Mouse (Mus musculus) liver, adult 2 months (tissue): ENCODE data around the gene Clip1. TPM values are rescaled to one million over a fixed set of nuclear protein-coding genes. Genes with fewer than 3 reads are reported as not detected.

ENCODE experiments used
- DNase-seq: peaks from one replicate; pipeline ENCODE4 v3.0.0-alpha.2; 2011; ENCODE audit warnings: low read depth, low spot score; ENCODE audit errors: extremely low read depth
- H3K27ac ChIP-seq: fragments of 200-500 bp; replicated peaks from 2 replicates; pipeline ENCODE4 v1.5.1; 2012; ENCODE audit warnings: low read depth, mild to moderate bottlenecking, control low read depth, inconsistent platforms, low read length; ENCODE audit not compliant: insufficient read depth
- H3K27me3 ChIP-seq: fragments of 200-500 bp; 2 replicates; pipeline ENCODE4 v1.6.1; 2012; ENCODE audit warnings: mild to moderate bottlenecking, moderate library complexity, low read length, inconsistent platforms; ENCODE audit not compliant: control insufficient read depth, insufficient read depth
- H3K36me3 ChIP-seq: fragments of 200-500 bp; 2 replicates; pipeline ENCODE4 v1.6.1; 2012; ENCODE audit warnings: low read length, inconsistent platforms; ENCODE audit not compliant: control insufficient read depth, insufficient read depth
- H3K4me1 ChIP-seq: fragments of 200-500 bp; 2 replicates; pipeline ENCODE4 v1.6.1; 2011; ENCODE audit warnings: low read length; ENCODE audit not compliant: control insufficient read depth, insufficient read depth
- H3K4me3 ChIP-seq: fragments of 200-500 bp; 2 replicates; pipeline ENCODE4 v1.5.1; 2011; ENCODE audit warnings: low read depth, mild to moderate bottlenecking, control low read depth, low read length, moderate library complexity; ENCODE audit not compliant: insufficient read depth
- H3K79me2 ChIP-seq: fragments of 200-500 bp; 2 replicates; pipeline ENCODE4 v1.6.1; 2012; ENCODE audit warnings: inconsistent platforms, mild to moderate bottlenecking, low read length, moderate library complexity; ENCODE audit not compliant: control insufficient read depth, insufficient read depth
- H3K9ac ChIP-seq: fragments of 200-500 bp; 2 replicates; pipeline ENCODE4 v1.6.1; 2012; ENCODE audit warnings: low read depth, mild to moderate bottlenecking, control low read depth, inconsistent platforms, low read length
- CTCF ChIP-seq: fragments of 200-500 bp; IDR thresholded peaks from 2 replicates; pipeline ENCODE4 v1.5.1; 2011; ENCODE audit warnings: low read depth, low read length, control low read depth
- POLR2A ChIP-seq: fragments of 200-500 bp; IDR thresholded peaks from 2 replicates; pipeline ENCODE4 v1.6.1; 2011; ENCODE audit warnings: low read length, control low read depth; ENCODE audit not compliant: insufficient read depth; ENCODE audit errors: extremely low read depth
- WGBS: fragments of 180-500 bp; shearing (Covaris S2); methylation state at CpG from one replicate; pipeline ENCODE4 v1.1.7; 2018; 5-methylcytosine and 5-hydroxymethylcytosine counted together
- polyA plus RNA-seq: library from polyadenylated mRNA; depleted of rRNA; stranded (reverse); fragments of >200 nt; gene quantifications from 2 replicates; pipeline ENCODE4 v1.2.3, GENCODE M21; 2012
- total RNA-seq: library from RNA; depleted of rRNA; stranded (reverse); fragments of >200 nt; gene quantifications from 2 replicates; pipeline ENCODE4 v1.2.3, GENCODE M21; 2014

Clip1 gene
- total and polyA plus RNA-seq, 2 experiments, result 11.8 to 25.2 TPM

- H3K36me3 ChIP-seq, result peaks cover 34% of the 10 kb centered on the region
- peaks cover 1% of the 10 kb centered on the region; the same call in 1 of the 2 replicates for H3K4me1 ChIP-seq
- H3K27me3 ChIP-seq, result no peaks in the 10 kb centered on the region
- TF ChIP-seq POLR2A, result no peak
- no peak for TF ChIP-seq CTCF
- no peak overlapping the region for H3K9ac ChIP-seq
- 96% methylated on average over 11 of the region's 11 CpGs for WGBS
- no peaks in the 10 kb centered on the region; the same call in 1 of the 2 replicates for H3K79me2 ChIP-seq
- DNase-seq, result no peak
- no peak overlapping the region for H3K27ac ChIP-seq
- no peak overlapping the region for H3K4me3 ChIP-seq
Measured at GRCm38 (mm10) chr5:123561128-123561527, 123.3 kb downstream of the Clip1 start.

- 96% methylated on average over 8 of the region's 8 CpGs for WGBS
- no peak overlapping the region for H3K4me3 ChIP-seq
- H3K79me2 ChIP-seq, result no peaks in the 10 kb centered on the region; the same call in 1 of the 2 replicates
- peaks cover 32% of the 10 kb centered on the region for H3K36me3 ChIP-seq
- H3K27me3 ChIP-seq, result no peaks in the 10 kb centered on the region
- DNase-seq, result no peak
- no peak for TF ChIP-seq CTCF
- no peak for TF ChIP-seq POLR2A
- H3K27ac ChIP-seq, result no peak overlapping the region
- H3K4me1 ChIP-seq, result peaks cover 1% of the 10 kb centered on the region; the same call in 1 of the 2 replicates
- H3K9ac ChIP-seq, result no peak overlapping the region
Measured at GRCm38 (mm10) chr5:123559588-123559987, 124.8 kb downstream of the Clip1 start.

GRCm38 (mm10) chr5:123556451-123556850 lies 128.0 kb downstream of the Clip1 start:
- 0 out of 2 replicates have a peak overlapping the region, but pooled peaks have one; percentile 53 for H3K27ac ChIP-seq
- no peaks in the 10 kb centered on the region for H3K79me2 ChIP-seq
- no peak overlapping the region for H3K4me3 ChIP-seq
- H3K27me3 ChIP-seq, result no peaks in the 10 kb centered on the region
- WGBS, result 22% methylated on average over 2 of the region's 2 CpGs
- H3K9ac ChIP-seq, result no peak overlapping the region
- H3K4me1 ChIP-seq, result peaks cover 1% of the 10 kb centered on the region; the same call in 1 of the 2 replicates
- peak; percentile 57 for DNase-seq
- H3K36me3 ChIP-seq, result peaks cover 14% of the 10 kb centered on the region; the same call in 1 of the 2 replicates
- no peak for TF ChIP-seq CTCF
- TF ChIP-seq POLR2A, result no peak

- peaks cover 1% of the 10 kb centered on the region; the same call in 1 of the 2 replicates for H3K4me1 ChIP-seq
- no peak for DNase-seq
- no peaks in the 10 kb centered on the region for H3K79me2 ChIP-seq
- no peak overlapping the region for H3K9ac ChIP-seq
- no peak overlapping the region for H3K4me3 ChIP-seq
- TF ChIP-seq CTCF (no peak), POLR2A (no peak)
- no peaks in the 10 kb centered on the region for H3K27me3 ChIP-seq
- H3K27ac ChIP-seq, result no peak overlapping the region
- 96% methylated on average over 7 of the region's 7 CpGs for WGBS
- H3K36me3 ChIP-seq, result peaks cover 12% of the 10 kb centered on the region; the same call in 1 of the 2 replicates
Measured at GRCm38 (mm10) chr5:123555693-123556092, 128.7 kb downstream of the Clip1 start.

DNA sequence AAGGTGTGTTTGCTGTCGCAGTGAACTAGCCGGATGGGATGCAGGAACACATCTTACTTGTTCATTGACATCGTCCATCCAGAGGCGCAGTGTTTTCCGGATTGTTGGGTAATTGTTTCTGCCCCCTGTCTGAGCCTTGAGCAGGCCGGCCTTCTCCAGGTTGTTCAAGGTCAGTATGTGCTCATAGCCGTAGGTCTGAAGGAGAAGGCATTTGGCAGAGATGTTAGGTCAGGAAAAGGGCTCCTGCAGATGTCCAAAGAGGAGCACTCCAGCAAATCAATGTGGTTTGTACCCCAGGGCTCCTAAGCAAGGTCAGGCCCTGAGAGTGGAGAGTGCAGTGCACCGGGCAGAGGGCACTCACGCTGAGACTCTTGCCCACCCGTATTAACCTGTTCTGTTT lies 150.6 kb downstream of the Clip1 start:
- no peak for DNase-seq
- Histone ChIP-seq H3K27ac (no peak overlapping the region), H3K9ac (no peak overlapping the region), H3K27me3 (no peaks in the 10 kb centered on the region), H3K36me3 (peaks cover 44% of the 10 kb centered on the region), H3K4me3 (no peak overlapping the region), H3K4me1 (no peaks in the 10 kb centered on the region), H3K79me2 (no peaks in the 10 kb centered on the region)
- no peak for TF ChIP-seq POLR2A
- no peak for TF ChIP-seq CTCF
- WGBS, result 94% methylated on average over 10 of the region's 10 CpGs

DNA sequence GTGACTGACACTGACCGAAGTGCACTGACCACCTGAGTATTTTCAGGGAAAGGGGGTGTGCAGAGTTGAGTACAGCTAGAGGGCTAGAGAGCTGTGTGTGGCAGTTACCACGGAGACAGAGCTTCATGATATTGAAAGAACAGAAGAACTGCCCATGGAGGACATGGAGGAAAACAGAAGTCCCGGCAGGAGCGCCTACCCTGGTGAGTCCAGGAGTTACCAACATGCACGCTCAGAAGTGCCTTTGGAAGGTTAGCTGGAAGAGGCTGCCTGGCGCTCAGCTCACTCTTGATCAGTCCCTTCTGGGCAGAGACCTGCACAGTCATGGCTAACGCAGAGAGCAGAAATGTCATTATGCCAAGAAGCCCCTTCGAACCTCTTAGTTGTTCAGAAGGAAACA lies 154.4 kb downstream of the Clip1 start:
- no peaks in the 10 kb centered on the region for H3K27me3 ChIP-seq
- H3K4me3 ChIP-seq, result no peak overlapping the region
- H3K79me2 ChIP-seq, result no peaks in the 10 kb centered on the region
- H3K4me1 ChIP-seq, result no peaks in the 10 kb centered on the region
- 92% methylated on average over 8 of the region's 8 CpGs for WGBS
- no peak overlapping the region for H3K27ac ChIP-seq
- no peak overlapping the region for H3K9ac ChIP-seq
- no peak for TF ChIP-seq CTCF
- TF ChIP-seq POLR2A, result no peak
- H3K36me3 ChIP-seq, result peaks cover 35% of the 10 kb centered on the region
- no peak for DNase-seq
